Mouse (Mus musculus): ENCODE data around the gene Wdr91. TPM values are rescaled to one million over a fixed set of nuclear protein-coding genes. Genes with fewer than 3 reads are reported as not detected.

Wdr91 gene
- total RNA-seq, 1 experiment, result 22.6 TPM

DNA sequence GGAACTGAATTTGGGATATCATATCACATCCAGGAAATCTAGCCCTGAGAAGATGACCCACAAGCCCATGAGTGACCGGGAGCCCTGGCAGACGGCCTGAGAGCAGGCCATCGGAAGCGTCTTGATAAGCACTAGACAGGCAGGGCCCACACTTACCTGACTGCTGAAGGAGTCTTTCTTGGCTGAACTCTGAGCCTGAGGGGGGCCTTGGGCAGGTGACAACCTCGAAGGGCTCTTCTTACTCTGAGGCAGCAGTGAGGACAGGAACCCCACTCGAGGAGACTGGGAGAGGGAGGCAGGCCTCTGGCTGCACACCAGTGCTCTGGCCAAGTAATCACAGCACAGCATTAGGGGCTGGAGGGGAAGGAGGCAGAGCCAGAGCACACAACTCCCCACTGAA is 6.3 kb downstream of the Wdr91 start:
- in situ Hi-C loops (cut with MboI; ENCODE audit: low sequenced_read_pairs in 2 of 2, unreplicated experiment in 2 of 2), result no loop called here
- Histone ChIP-seq H3K36me3 (ENCODE audit: control insufficient read depth, insufficient read depth, low read length, poor library complexity, severe bottlenecking) (peaks cover 23% of the 10 kb centered on the region), H3K27ac (ENCODE audit: insufficient read depth, low read depth, low read length, poor library complexity, severe bottlenecking) (no peak overlapping the region)

DNA sequence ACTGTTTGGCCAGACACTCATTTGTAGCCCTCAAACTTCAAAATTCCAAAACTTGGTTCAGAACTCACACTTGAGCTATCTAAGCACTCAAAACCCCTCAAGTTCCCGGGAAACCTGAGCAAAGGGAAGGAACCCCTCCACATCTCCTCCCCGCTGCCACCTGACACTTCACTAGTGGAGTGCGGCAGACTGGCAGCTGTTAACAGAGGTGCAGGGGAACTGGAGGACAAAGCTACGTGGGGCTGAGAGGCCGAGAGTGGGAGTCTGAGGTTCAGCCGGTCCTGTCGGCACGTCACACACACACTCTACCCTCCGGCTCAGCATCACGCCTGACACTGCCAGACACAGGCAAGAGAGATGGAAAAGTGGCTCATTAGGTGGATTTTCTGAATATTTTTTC is 6.8 kb downstream of the Wdr91 start:
- DNase-seq (ENCODE audit: low read depth, low spot score), result no peak
- no peak for TF ChIP-seq ZNF384 (IDR thresholded peaks at IDR 0.05; ENCODE audit: low read depth, low read length)
- TF ChIP-seq CHD2 (IDR thresholded peaks at IDR 0.05; ENCODE audit: low read depth, low read length), result no peak
- no peak for TF ChIP-seq MAFK (IDR thresholded peaks at IDR 0.05; ENCODE audit: insufficient read depth, low read depth, low read length)
- TF ChIP-seq ZC3H11A (IDR thresholded peaks at IDR 0.05; ENCODE audit: borderline replicate concordance, low read depth, low read length), result no peak
- no peaks in the 10 kb centered on the region for H3K4me1 ChIP-seq (ENCODE audit: control insufficient read depth in 2 of 2, insufficient read depth in 2 of 2, low read length in 2 of 2, poor library complexity in 1 of 2)
- H3K4me3 ChIP-seq (ENCODE audit: insufficient read depth in 1 of 2, low read depth in 1 of 2, low read length in 2 of 2, poor library complexity in 1 of 2, severe bottlenecking in 1 of 2), result no peak overlapping the region
- no peak overlapping the region for H3K27ac ChIP-seq (ENCODE audit: insufficient read depth, low read depth, low read length, poor library complexity, severe bottlenecking)
- in situ Hi-C loops (cut with MboI; ENCODE audit: low sequenced_read_pairs in 2 of 2, unreplicated experiment in 2 of 2), result no loop called here
- peaks cover 26% of the 10 kb centered on the region for H3K36me3 ChIP-seq (ENCODE audit: control insufficient read depth, insufficient read depth, low read length, poor library complexity, severe bottlenecking)
- no peak overlapping the region for H3K9ac ChIP-seq (ENCODE audit: insufficient read depth, low read depth, low read length, poor library complexity, severe bottlenecking)
- no peaks in the 10 kb centered on the region for H3K9me3 ChIP-seq (ENCODE audit: control insufficient read depth, insufficient read depth, low read depth, low read length)

More for the DNA sequence above, 6.3 kb downstream of the Wdr91 start:
- H3K9me3 ChIP-seq (ENCODE audit: control insufficient read depth, insufficient read depth, low read depth, low read length), result no peaks in the 10 kb centered on the region
- no peak overlapping the region for H3K4me3 ChIP-seq (ENCODE audit: insufficient read depth in 1 of 2, low read depth in 1 of 2, low read length in 2 of 2, poor library complexity in 1 of 2, severe bottlenecking in 1 of 2)
- TF ChIP-seq HCFC1 (IDR thresholded peaks at IDR 0.05; ENCODE audit: borderline replicate concordance, insufficient read depth, low read length) (no peak), ZC3H11A (IDR thresholded peaks at IDR 0.05; ENCODE audit: borderline replicate concordance, low read depth, low read length) (no peak), MAFK (IDR thresholded peaks at IDR 0.05; ENCODE audit: insufficient read depth, low read depth, low read length) (no peak), CHD2 (IDR thresholded peaks at IDR 0.05; ENCODE audit: low read depth, low read length) (no peak), ZNF384 (IDR thresholded peaks at IDR 0.05; ENCODE audit: low read depth, low read length) (no peak)
- no peak for DNase-seq (ENCODE audit: low read depth, low spot score)
- no peaks in the 10 kb centered on the region for H3K4me1 ChIP-seq (ENCODE audit: control insufficient read depth in 2 of 2, insufficient read depth in 2 of 2, low read length in 2 of 2, poor library complexity in 1 of 2)
- H3K9ac ChIP-seq (ENCODE audit: insufficient read depth, low read depth, low read length, poor library complexity, severe bottlenecking), result no peak overlapping the region

DNA sequence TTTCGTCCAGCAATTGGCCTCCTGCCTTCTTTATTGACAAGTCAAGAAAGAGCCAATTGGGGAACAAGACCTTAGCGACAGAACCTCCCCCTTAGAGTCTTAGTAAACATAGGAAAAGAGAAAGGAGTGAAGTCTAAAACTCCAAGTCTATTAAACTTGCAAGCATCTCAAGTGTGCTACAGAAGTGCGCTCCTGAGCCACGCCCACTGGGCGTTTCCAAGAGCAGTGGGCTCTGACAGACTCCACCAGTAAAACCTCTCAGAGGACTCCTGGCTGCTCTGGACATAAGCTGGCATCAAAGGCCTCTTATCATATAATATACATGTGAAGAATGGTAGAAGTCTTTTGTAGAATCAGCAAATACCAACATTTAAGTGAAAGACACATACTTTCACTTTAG is 7.2 kb downstream of the Wdr91 start:
- Histone ChIP-seq H3K36me3 (ENCODE audit: control insufficient read depth, insufficient read depth, low read length, poor library complexity, severe bottlenecking) (peaks cover 27% of the 10 kb centered on the region), H3K27ac (ENCODE audit: insufficient read depth, low read depth, low read length, poor library complexity, severe bottlenecking) (no peak overlapping the region), H3K9ac (ENCODE audit: insufficient read depth, low read depth, low read length, poor library complexity, severe bottlenecking) (no peak overlapping the region), H3K9me3 (ENCODE audit: control insufficient read depth, insufficient read depth, low read depth, low read length) (no peaks in the 10 kb centered on the region), H3K4me3 (ENCODE audit: insufficient read depth in 1 of 2, low read depth in 1 of 2, low read length in 2 of 2, poor library complexity in 1 of 2, severe bottlenecking in 1 of 2) (no peak overlapping the region), H3K4me1 (ENCODE audit: control insufficient read depth in 2 of 2, insufficient read depth in 2 of 2, low read length in 2 of 2, poor library complexity in 1 of 2) (no peaks in the 10 kb centered on the region)
- no peak for TF ChIP-seq ZC3H11A (IDR thresholded peaks at IDR 0.05; ENCODE audit: borderline replicate concordance, low read depth, low read length)
- TF ChIP-seq HCFC1 (IDR thresholded peaks at IDR 0.05; ENCODE audit: borderline replicate concordance, insufficient read depth, low read length), result no peak
- no peak for TF ChIP-seq MAFK (IDR thresholded peaks at IDR 0.05; ENCODE audit: insufficient read depth, low read depth, low read length)
- no peak for TF ChIP-seq CHD2 (IDR thresholded peaks at IDR 0.05; ENCODE audit: low read depth, low read length)
- no peak for TF ChIP-seq ZNF384 (IDR thresholded peaks at IDR 0.05; ENCODE audit: low read depth, low read length)
- no peak for DNase-seq (ENCODE audit: low read depth, low spot score)
- in situ Hi-C loops (cut with MboI; ENCODE audit: low sequenced_read_pairs in 2 of 2, unreplicated experiment in 2 of 2), result no loop called here

DNA sequence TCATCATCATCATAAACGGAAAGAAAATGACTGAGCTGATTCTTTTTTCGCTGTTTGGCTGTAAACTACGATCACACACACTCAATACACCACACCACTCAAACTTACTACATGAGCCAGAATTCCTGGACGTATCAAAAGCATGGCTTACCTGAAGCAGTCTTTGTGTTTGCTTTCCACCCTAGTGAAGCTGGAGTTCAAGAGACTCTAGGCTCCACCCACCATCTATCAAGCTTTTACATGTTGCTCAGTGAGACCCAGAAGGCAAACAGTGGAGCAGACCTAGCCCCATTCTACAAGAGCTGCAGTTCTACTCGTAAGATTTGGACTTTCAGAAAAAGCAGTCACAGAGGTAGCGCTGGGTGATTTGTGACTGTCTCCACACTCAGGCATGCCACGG is 8.1 kb downstream of the Wdr91 start:
- H3K27ac ChIP-seq (ENCODE audit: insufficient read depth, low read depth, low read length, poor library complexity, severe bottlenecking), result no peak overlapping the region
- in situ Hi-C loops (cut with MboI; ENCODE audit: low sequenced_read_pairs in 2 of 2, unreplicated experiment in 2 of 2), result no loop called here
- H3K9me3 ChIP-seq (ENCODE audit: control insufficient read depth, insufficient read depth, low read depth, low read length), result no peaks in the 10 kb centered on the region
- no peak for DNase-seq (ENCODE audit: low read depth, low spot score)
- H3K36me3 ChIP-seq (ENCODE audit: control insufficient read depth, insufficient read depth, low read length, poor library complexity, severe bottlenecking), result peaks cover 26% of the 10 kb centered on the region
- H3K9ac ChIP-seq (ENCODE audit: insufficient read depth, low read depth, low read length, poor library complexity, severe bottlenecking), result no peak overlapping the region
- no peak for TF ChIP-seq HCFC1 (IDR thresholded peaks at IDR 0.05; ENCODE audit: borderline replicate concordance, insufficient read depth, low read length)
- no peak for TF ChIP-seq CHD2 (IDR thresholded peaks at IDR 0.05; ENCODE audit: low read depth, low read length)
- no peak for TF ChIP-seq ZC3H11A (IDR thresholded peaks at IDR 0.05; ENCODE audit: borderline replicate concordance, low read depth, low read length)
- TF ChIP-seq MAFK (IDR thresholded peaks at IDR 0.05; ENCODE audit: insufficient read depth, low read depth, low read length), result no peak
- TF ChIP-seq ZNF384 (IDR thresholded peaks at IDR 0.05; ENCODE audit: low read depth, low read length), result no peak
- no peaks in the 10 kb centered on the region for H3K4me1 ChIP-seq (ENCODE audit: control insufficient read depth in 2 of 2, insufficient read depth in 2 of 2, low read length in 2 of 2, poor library complexity in 1 of 2)
- H3K4me3 ChIP-seq (ENCODE audit: insufficient read depth in 1 of 2, low read depth in 1 of 2, low read length in 2 of 2, poor library complexity in 1 of 2, severe bottlenecking in 1 of 2), result no peak overlapping the region

DNA sequence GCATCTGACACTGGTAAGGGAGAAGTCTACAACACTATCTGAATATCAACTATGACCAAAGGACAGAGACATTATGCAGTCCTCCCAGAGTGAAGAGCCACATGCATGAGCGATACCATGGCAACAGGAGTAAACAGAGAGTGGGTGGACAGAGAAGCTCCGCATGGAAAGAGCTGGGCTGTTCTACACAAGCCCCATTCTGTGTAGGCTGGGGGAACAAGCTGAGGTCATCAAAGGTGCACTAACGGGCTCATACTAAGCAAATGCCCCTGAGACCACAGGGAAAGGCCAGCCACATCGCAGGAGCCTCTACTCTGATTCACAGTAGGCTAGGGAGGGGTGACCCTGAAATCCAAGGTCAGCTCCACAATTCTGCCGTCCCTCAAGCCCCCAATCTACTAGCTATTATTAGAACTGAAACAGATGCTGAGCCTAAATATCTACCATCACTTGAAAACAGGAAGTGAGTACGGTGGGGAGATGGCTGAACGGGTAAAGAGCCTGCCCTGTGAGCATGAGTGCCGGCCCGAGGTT is 8.7 kb downstream of the Wdr91 start:
- no peak for TF ChIP-seq ZNF384 (IDR thresholded peaks at IDR 0.05; ENCODE audit: low read depth, low read length)
- TF ChIP-seq ZC3H11A (IDR thresholded peaks at IDR 0.05; ENCODE audit: borderline replicate concordance, low read depth, low read length), result no peak
- no peak for TF ChIP-seq HCFC1 (IDR thresholded peaks at IDR 0.05; ENCODE audit: borderline replicate concordance, insufficient read depth, low read length)
- TF ChIP-seq CHD2 (IDR thresholded peaks at IDR 0.05; ENCODE audit: low read depth, low read length), result no peak
- no peak for TF ChIP-seq MAFK (IDR thresholded peaks at IDR 0.05; ENCODE audit: insufficient read depth, low read depth, low read length)
- DNase-seq (ENCODE audit: low read depth, low spot score), result no peak

More for the DNA sequence above, 8.7 kb downstream of the Wdr91 start:
- H3K9me3 ChIP-seq (ENCODE audit: control insufficient read depth, insufficient read depth, low read depth, low read length), result no peaks in the 10 kb centered on the region
- H3K36me3 ChIP-seq (ENCODE audit: control insufficient read depth, insufficient read depth, low read length, poor library complexity, severe bottlenecking), result peaks cover 24% of the 10 kb centered on the region
- H3K27ac ChIP-seq (ENCODE audit: insufficient read depth, low read depth, low read length, poor library complexity, severe bottlenecking), result no peak overlapping the region
- in situ Hi-C loops (cut with MboI; ENCODE audit: low sequenced_read_pairs in 2 of 2, unreplicated experiment in 2 of 2), result no loop called here
- H3K4me3 ChIP-seq (ENCODE audit: insufficient read depth in 1 of 2, low read depth in 1 of 2, low read length in 2 of 2, poor library complexity in 1 of 2, severe bottlenecking in 1 of 2), result no peak overlapping the region
- no peak overlapping the region for H3K9ac ChIP-seq (ENCODE audit: insufficient read depth, low read depth, low read length, poor library complexity, severe bottlenecking)
- no peaks in the 10 kb centered on the region for H3K4me1 ChIP-seq (ENCODE audit: control insufficient read depth in 2 of 2, insufficient read depth in 2 of 2, low read length in 2 of 2, poor library complexity in 1 of 2)
